Mouse (Mus musculus) embryonic facial prominence, embryonic 13.5 days (tissue): ENCODE measurements around the gene Actr3b. TPM values are rescaled to one million over a fixed set of nuclear protein-coding genes. Genes with fewer than 3 reads are reported as not detected.
"Not testable (repeated sequence)": the region's sequence is repeated elsewhere in the genome, so short reads cannot be mapped to it uniquely, and the experiment has no call there.

Experiments
- ATAC-seq: fragments of 200-750 bp; cut with Nextera tagmentation; 2 replicates; pipeline ENCODE4 v1.8.0; 2017; ENCODE audit warnings: low read depth; ENCODE audit not compliant: insufficient number of reproducible peaks, insufficient read depth, low FRiP score, low TSS enrichment
- H3K27ac ChIP-seq: fragments of 300-500 bp; sonication (generic); 2 replicates; pipeline ENCODE4 v1.5.1; 2015; ENCODE audit warnings: moderate library complexity, mild to moderate bottlenecking, inconsistent platforms
- H3K27me3 ChIP-seq: fragments of 300-500 bp; sonication (generic); 2 replicates; pipeline ENCODE4 v1.6.1; 2015; ENCODE audit warnings: mild to moderate bottlenecking, inconsistent platforms
- H3K36me3 ChIP-seq: fragments of 300-500 bp; sonication (generic); 2 replicates; pipeline ENCODE4 v1.6.1; 2015; ENCODE audit warnings: mild to moderate bottlenecking, inconsistent platforms
- H3K4me1 ChIP-seq: fragments of 300-500 bp; sonication (generic); 2 replicates; pipeline ENCODE4 v1.6.1; 2015; ENCODE audit warnings: inconsistent platforms
- H3K4me2 ChIP-seq: fragments of 300-500 bp; sonication (generic); 2 replicates; pipeline ENCODE4 v1.6.1; 2015; ENCODE audit warnings: moderate library complexity, mild to moderate bottlenecking, inconsistent platforms
- H3K4me3 ChIP-seq: fragments of 300-500 bp; sonication (generic); 2 replicates; pipeline ENCODE4 v1.5.1; 2015; ENCODE audit warnings: mild to moderate bottlenecking, inconsistent platforms
- H3K9ac ChIP-seq: fragments of 300-500 bp; sonication (generic); 2 replicates; pipeline ENCODE4 v1.6.1; 2015; ENCODE audit warnings: mild to moderate bottlenecking, inconsistent platforms
- H3K9me3 ChIP-seq: fragments of 300-500 bp; sonication (generic); 2 replicates; pipeline ENCODE4 v1.6.1; 2016; ENCODE audit warnings: inconsistent platforms
- WGBS: fragments of 180-500 bp; shearing (Covaris S2); methylation state at CpG from one replicate; pipeline ENCODE4 v1.1.7; 2015; ENCODE audit warnings: mixed read lengths; 5-methylcytosine and 5-hydroxymethylcytosine counted together
- polyA plus RNA-seq: library from polyadenylated mRNA; unstranded; fragments of >200 nt; fragmentation: Nextera tagmentation; extraction: Ambion mirVana; gene quantifications from 2 replicates; pipeline ENCODE4 v1.2.1, GENCODE M21; 2015

The Actr3b gene
- polyA plus RNA-seq: 4.7 and 5.2 TPM in 2 replicates

DNA sequence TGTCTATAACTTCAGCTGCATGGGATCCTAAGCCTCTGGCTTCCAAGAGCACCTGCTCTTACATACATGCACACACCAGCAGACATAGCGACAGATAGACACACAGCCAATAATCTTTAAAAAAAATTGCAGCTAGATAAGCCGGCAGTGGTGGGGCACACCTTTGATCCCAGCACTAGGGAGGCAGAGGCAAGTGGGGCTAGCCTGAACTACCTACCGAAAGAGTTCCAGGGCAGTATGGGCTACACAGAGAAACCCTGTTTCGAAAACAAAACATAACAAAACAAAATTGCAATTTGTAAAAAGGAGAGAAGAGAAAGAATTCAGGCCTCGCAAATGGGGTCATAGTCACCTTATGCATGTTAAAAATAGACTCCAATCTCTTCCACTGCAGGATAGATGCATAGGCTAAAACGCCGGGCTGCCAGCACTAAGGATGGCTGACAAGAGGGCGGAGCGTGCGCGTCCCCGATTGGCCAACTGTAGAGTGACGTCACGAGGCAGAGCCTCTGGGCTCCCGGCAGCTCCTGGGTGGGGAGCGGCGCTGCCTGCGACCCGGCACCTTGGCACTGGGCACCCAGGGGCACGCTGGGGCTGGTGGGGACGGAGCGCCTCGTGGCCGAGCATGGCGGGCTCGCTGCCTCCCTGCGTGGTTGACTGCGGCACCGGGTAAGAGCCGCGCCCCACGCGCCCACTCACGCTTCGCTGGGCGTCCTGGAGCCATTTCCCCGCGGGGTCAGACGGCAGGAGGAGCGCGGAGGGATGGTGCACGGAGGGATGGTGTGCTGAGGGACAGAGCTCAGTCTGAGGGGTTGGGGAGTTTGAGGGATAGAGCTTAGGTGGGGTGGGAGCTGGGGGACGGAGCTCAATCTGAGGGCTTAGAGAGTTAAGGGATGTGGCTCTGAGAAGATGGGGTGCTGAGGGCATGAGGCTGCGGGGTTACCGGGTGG lies at the start of gene Actr3b:
Actr3b (plus strand) TSS at position 538 of the 950 bp plus-strand sequence.
- peak within 1 kb of the TSS; percentile 95 for H3K4me2 ChIP-seq
- H3K36me3 ChIP-seq: no peaks in the 10 kb centered on the region
- 0 out of 2 replicates have a peak, but pooled peaks cover 4% of the 10 kb centered on the region for H3K4me1 ChIP-seq
- H3K9me3 ChIP-seq: no peaks in the 10 kb centered on the region
- peak; percentile 90 for ATAC-seq
- H3K4me3 ChIP-seq: peak within 1 kb of the TSS; percentile 74
- 2% methylated on average over 45 of the region's 45 CpGs for WGBS
- H3K27me3 ChIP-seq: peaks cover 14% of the 10 kb centered on the region
- H3K9ac ChIP-seq: peak within 1 kb of the TSS; percentile 73
- H3K27ac ChIP-seq: no peak within 1 kb of the TSS

DNA sequence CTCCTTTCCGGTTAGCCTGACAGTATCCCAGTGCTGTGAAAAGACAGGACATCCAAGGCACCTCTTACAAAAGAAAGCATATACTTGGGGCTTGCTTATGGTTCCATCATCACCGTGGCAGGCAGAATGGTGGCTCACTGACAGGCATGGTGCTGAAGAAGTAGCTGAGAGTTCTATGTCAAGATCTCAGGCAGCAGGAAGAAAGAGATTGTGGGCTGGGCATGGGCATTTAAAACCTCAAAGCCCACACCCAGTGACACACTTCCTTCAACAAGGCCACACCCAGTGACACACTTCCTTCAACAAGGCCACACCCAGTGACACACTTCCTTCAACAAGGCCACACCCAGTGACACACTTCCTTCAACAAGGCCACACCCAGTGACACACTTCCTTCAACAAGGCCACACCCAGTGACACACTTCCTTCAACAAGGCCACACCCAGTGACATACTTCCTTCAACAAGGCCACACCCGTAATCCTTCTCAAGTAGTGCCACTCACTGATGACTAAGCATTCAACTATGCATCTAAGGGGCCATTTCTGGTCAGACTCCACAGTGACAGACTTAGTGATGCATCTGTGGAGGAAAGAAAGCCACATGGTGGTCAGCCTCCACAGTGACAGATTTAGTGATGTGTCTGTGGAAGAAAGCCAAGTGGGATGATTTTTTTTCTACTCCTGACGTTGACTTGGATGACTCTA lies 46.6 kb upstream of the Actr3b start:
- not testable (repeated sequence) for ATAC-seq
- WGBS: 90% methylated on average over 4 of the region's 4 CpGs

DNA sequence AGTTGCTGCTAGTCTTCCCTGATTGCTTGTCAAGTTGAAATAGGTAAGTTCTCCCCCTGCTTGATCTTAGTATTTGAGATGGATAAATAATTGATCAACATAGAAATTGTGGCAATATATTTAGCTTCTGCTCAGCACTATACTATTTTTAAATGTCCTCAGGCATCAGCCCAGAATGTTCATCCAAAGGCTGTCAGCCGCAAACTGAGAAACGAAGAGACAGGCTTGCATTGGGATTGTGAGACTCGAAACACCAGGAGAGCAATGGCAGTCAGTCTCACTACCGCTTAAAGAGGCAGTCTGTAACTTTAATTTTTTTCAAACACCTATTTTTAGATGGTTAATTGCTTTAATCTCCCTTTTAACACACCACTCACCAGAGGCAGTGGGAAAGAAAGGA lies 40.4 kb upstream of the Actr3b start:
- WGBS: 81% methylated on average over 4 of the region's 4 CpGs
- Histone ChIP-seq H3K4me1 (no peaks in the 10 kb centered on the region), H3K36me3 (no peaks in the 10 kb centered on the region), H3K9ac (no peak overlapping the region), H3K27ac (no peak overlapping the region), H3K9me3 (no peaks in the 10 kb centered on the region), H3K4me3 (no peak overlapping the region), H3K27me3 (no peaks in the 10 kb centered on the region), H3K4me2 (no peak overlapping the region)
- no peak for ATAC-seq

More for the DNA sequence above, 46.6 kb upstream of the Actr3b start:
- not testable (repeated sequence) for H3K27me3 ChIP-seq, H3K36me3 ChIP-seq, H3K27ac ChIP-seq, H3K4me2 ChIP-seq, H3K9ac ChIP-seq, H3K4me3 ChIP-seq, H3K9me3 ChIP-seq, H3K4me1 ChIP-seq

DNA sequence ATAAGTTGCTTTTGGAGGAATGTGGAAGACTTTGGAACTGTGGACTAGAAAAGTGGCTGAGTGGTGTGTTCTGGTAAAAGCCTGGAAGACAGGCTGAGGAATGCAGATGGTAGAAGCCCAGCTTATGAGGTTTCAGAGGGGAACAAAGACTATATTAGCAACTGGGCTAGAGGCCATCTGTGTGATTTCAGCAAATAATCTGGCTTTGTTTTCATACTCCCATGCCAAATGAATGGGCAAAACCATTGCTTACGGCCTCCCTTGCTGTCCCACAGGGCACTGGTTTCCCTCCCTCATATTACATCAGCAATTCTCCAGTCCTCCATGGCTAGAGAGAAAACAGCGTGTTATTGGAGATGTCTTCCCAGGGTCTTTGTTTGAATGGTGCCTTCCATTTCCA lies 36.8 kb upstream of the Actr3b start:
- ATAC-seq: no peak
- WGBS: 70% methylated on average over 2 of the region's 2 CpGs

GRCm38 (mm10) chr5:25724134-25724675 lies 35.6 kb upstream of the Actr3b start:
- Histone ChIP-seq H3K36me3 (no peaks in the 10 kb centered on the region), H3K27me3 (no peaks in the 10 kb centered on the region), H3K4me1 (no peaks in the 10 kb centered on the region), H3K4me3 (no peak overlapping the region), H3K27ac (no peak overlapping the region), H3K4me2 (no peak overlapping the region), H3K9ac (no peak overlapping the region), H3K9me3 (no peaks in the 10 kb centered on the region)
- 41% methylated on average over 1 of the region's 1 CpGs for WGBS
- ATAC-seq: no peak

More for the DNA sequence above, 36.8 kb upstream of the Actr3b start:
- Histone ChIP-seq H3K27me3 (no peaks in the 10 kb centered on the region), H3K9ac (no peak overlapping the region), H3K9me3 (no peaks in the 10 kb centered on the region), H3K4me3 (no peak overlapping the region), H3K4me1 (no peaks in the 10 kb centered on the region), H3K4me2 (no peak overlapping the region), H3K36me3 (no peaks in the 10 kb centered on the region), H3K27ac (no peak overlapping the region)

GRCm38 (mm10) chr5:25734318-25734717 lies 25.5 kb upstream of the Actr3b start:
- no peaks in the 10 kb centered on the region for H3K4me1 ChIP-seq
- 14% methylated on average over 1 of the region's 1 CpGs for WGBS
- H3K4me2 ChIP-seq: no peak overlapping the region
- no peaks in the 10 kb centered on the region for H3K27me3 ChIP-seq
- H3K4me3 ChIP-seq: no peak overlapping the region
- no peak for ATAC-seq
- no peaks in the 10 kb centered on the region for H3K36me3 ChIP-seq
- H3K27ac ChIP-seq: no peak overlapping the region
- H3K9me3 ChIP-seq: no peaks in the 10 kb centered on the region
- no peak overlapping the region for H3K9ac ChIP-seq

DNA sequence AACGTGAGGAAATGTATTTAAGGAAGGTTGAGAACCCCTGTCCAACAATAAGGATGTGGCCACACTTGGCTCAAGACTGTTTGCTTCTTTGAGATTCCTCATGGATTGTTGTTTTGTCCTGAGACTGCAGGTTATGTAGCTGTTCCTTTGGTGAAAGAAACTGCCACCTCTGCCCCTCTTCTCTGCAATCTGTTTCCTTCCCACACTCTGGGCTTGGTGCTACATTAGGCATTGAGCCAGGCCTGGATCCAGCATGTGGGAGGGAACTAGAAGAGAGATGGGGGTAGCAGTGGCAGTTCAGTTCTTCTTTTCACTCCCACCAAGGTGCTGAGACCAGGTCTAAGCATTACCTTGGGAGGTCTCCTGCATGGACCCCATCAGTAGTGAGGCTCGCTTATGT lies 23.9 kb upstream of the Actr3b start:
- Histone ChIP-seq H3K27ac (no peak overlapping the region), H3K9me3 (no peaks in the 10 kb centered on the region), H3K4me3 (no peak overlapping the region), H3K4me1 (no peaks in the 10 kb centered on the region), H3K9ac (no peak overlapping the region), H3K36me3 (no peaks in the 10 kb centered on the region), H3K4me2 (no peak overlapping the region), H3K27me3 (no peaks in the 10 kb centered on the region)
- no peak for ATAC-seq
- WGBS: 77% methylated on average over 2 of the region's 2 CpGs

DNA sequence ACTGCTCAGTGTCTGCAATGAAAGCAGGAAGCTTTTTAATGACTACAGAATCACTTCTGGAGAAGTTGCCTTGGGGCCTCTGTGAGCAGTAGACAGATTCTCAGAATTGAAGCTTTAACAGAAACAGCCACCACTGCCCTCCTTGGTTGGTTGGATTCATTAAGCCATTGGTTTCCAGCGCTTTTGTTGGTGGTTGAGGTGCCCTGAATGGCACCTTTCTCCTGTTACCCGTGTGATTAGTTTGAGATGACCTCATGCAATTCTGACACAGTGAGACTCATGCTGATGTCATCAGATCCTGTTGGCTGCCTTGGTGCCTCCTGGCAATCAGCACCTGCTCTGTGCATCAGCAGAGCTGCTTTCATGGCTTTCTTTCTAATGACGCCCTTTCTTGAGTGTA lies 21.3 kb upstream of the Actr3b start:
- WGBS: 57% methylated on average over 3 of the region's 3 CpGs
- Histone ChIP-seq H3K4me1 (no peaks in the 10 kb centered on the region), H3K36me3 (no peaks in the 10 kb centered on the region), H3K9ac (no peak overlapping the region), H3K4me3 (no peak overlapping the region), H3K27me3 (no peaks in the 10 kb centered on the region), H3K9me3 (no peaks in the 10 kb centered on the region), H3K4me2 (no peak overlapping the region), H3K27ac (no peak overlapping the region)
- no peak for ATAC-seq

DNA sequence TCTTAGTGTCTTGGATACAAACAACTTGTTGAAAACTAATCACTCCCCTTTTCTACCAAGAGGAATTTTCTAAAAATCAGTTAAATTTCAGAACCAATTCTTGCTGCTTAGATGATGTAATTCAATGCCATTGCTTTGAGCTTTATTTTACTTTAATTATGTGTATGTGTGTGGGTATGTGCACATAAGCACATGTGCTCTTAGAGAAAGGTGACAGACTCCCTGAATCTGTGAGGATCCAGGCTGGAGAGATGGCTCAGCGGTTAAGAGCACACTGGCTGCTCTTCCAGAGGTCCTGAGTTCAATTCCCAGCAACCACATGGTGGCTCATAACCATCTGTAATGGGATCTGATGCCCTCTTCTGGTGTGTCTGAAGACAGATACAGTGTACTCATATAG lies 20.9 kb upstream of the Actr3b start:
- not testable (repeated sequence) for H3K36me3 ChIP-seq, H3K27ac ChIP-seq, H3K4me3 ChIP-seq, H3K9me3 ChIP-seq, H3K27me3 ChIP-seq, H3K4me1 ChIP-seq, H3K9ac ChIP-seq, ATAC-seq, H3K4me2 ChIP-seq
- 94% methylated on average over 1 of the region's 1 CpGs for WGBS

- Histone ChIP-seq H3K4me2 (no peak overlapping the region), H3K4me1 (no peaks in the 10 kb centered on the region), H3K27ac (no peak overlapping the region), H3K9ac (no peak overlapping the region), H3K36me3 (no peaks in the 10 kb centered on the region), H3K27me3 (no peaks in the 10 kb centered on the region), H3K4me3 (no peak overlapping the region), H3K9me3 (no peaks in the 10 kb centered on the region)
- ATAC-seq: no peak
These were observed 11.9 kb upstream of the Actr3b start for GRCm38 (mm10) chr5:25747904-25748303.

GRCm38 (mm10) chr5:25748613-25749012 lies 11.2 kb upstream of the Actr3b start:
- H3K27me3 ChIP-seq: no peaks in the 10 kb centered on the region
- no peak overlapping the region for H3K4me2 ChIP-seq
- no peak overlapping the region for H3K9ac ChIP-seq
- no peaks in the 10 kb centered on the region for H3K36me3 ChIP-seq
- no peaks in the 10 kb centered on the region for H3K4me1 ChIP-seq
- no peak overlapping the region for H3K27ac ChIP-seq
- H3K4me3 ChIP-seq: no peak overlapping the region
- ATAC-seq: no peak
- 73% methylated on average over 3 of the region's 3 CpGs for WGBS
- H3K9me3 ChIP-seq: no peaks in the 10 kb centered on the region
